Mouse (Mus musculus) kidney, postnatal 0 days (tissue): Measurements from ENCODE around the gene Eid3. TPM values are rescaled to one million over a fixed set of nuclear protein-coding genes. Genes with fewer than 3 reads are reported as not detected.
A peak's percentile ranks its signal among the peaks of the same experiment; 100 is the strongest.

Experiments
- ATAC-seq: fragments of 200-750 bp; cut with Nextera tagmentation; replicated peaks from 2 replicates; pipeline ENCODE4 v1.8.0; 2017; ENCODE audit warnings: low read depth, moderate number of reproducible peaks, moderate TSS enrichment, moderate library complexity; ENCODE audit not compliant: low FRiP score
- DNase-seq: peaks from one replicate; pipeline ENCODE4 v3.0.0-alpha.2; 2016; ENCODE audit warnings: low spot score
- H3K27ac ChIP-seq: fragments of 300-500 bp; sonication (generic); 2 replicates; pipeline ENCODE4 v1.5.1; 2014; ENCODE audit warnings: mild to moderate bottlenecking
- H3K27me3 ChIP-seq: fragments of 300-500 bp; sonication (generic); 2 replicates; pipeline ENCODE4 v1.6.1; 2014; ENCODE audit warnings: low read length, mixed read lengths; ENCODE audit not compliant: insufficient read depth
- H3K36me3 ChIP-seq: fragments of 300-500 bp; sonication (generic); 2 replicates; pipeline ENCODE4 v1.6.1; 2014; ENCODE audit warnings: low read length, mixed read lengths; ENCODE audit not compliant: insufficient read depth
- H3K4me1 ChIP-seq: fragments of 300-500 bp; sonication (generic); replicated peaks from 2 replicates; pipeline ENCODE4 v1.6.1; 2014; ENCODE audit warnings: antibody characterized with exemption, low read length, mixed read lengths; ENCODE audit not compliant: insufficient read depth
- H3K4me2 ChIP-seq: fragments of 300-500 bp; sonication (generic); 2 replicates; pipeline ENCODE4 v1.6.1; 2014; ENCODE audit warnings: mild to moderate bottlenecking, low read length, moderate library complexity, mixed read lengths
- H3K4me3 ChIP-seq: fragments of 300-500 bp; sonication (generic); replicated peaks from 2 replicates; pipeline ENCODE4 v1.5.1; 2014; ENCODE audit warnings: low read depth, low read length
- H3K9ac ChIP-seq: fragments of 300-500 bp; sonication (generic); 2 replicates; pipeline ENCODE4 v1.6.1; 2014; ENCODE audit warnings: low read depth, low read length
- H3K9me3 ChIP-seq: fragments of 300-500 bp; sonication (generic); replicated peaks from 2 replicates; pipeline ENCODE4 v1.6.1; 2016; ENCODE audit warnings: low read length, inconsistent platforms, mixed read lengths
- CTCF ChIP-seq: IDR thresholded peaks from 2 replicates; pipeline ENCODE4 v1.5.1; 2016; ENCODE audit warnings: antibody characterized with exemption, low read depth, mild to moderate bottlenecking, moderate library complexity
- WGBS: fragments of 180-500 bp; shearing (Covaris S2); extraction: QIAGEN DNeasy Blood & Tissue Kit; methylation state at CpG from one replicate; pipeline ENCODE4 v1.1.7; 2014; 5-methylcytosine and 5-hydroxymethylcytosine counted together
- polyA plus RNA-seq: library from polyadenylated mRNA; unstranded; fragments of >200 nt; fragmentation: Nextera tagmentation; extraction: Ambion mirVana; gene quantifications from 2 replicates; pipeline ENCODE4 v1.2.1, GENCODE M21; 2015

The Eid3 gene
- polyA plus RNA-seq, 1 experiment from 2014 or later, result 0.20 TPM

DNA sequence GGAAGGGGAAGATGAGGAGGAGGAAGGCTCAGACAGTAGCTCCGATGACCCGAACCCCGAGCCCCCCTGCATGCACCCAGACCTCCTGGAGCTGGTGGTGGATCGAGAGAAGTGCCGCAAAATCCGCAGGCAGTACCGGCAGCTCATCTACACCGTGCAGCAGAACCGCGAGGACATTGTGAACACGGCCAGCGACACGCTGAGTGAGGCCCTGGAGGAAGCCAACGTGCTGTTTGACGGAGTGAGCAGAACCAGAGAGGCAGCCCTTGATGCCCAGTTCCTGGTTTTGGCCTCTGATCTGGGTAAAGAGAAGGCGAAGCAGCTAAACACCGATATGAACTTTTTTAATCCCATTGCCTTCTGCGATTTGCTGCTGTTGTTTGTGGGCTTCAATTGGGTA is 406 bp downstream of the Eid3 start:
- H3K4me2 ChIP-seq, result peak overlapping the region; percentile 21; the same call in 1 of the 2 replicates
- no peaks in the 10 kb centered on the region; the same call in 1 of the 2 replicates for H3K4me1 ChIP-seq
- no peak overlapping the region for H3K9ac ChIP-seq
- ATAC-seq (no peak), DNase-seq (no peak)
- no peaks in the 10 kb centered on the region for H3K9me3 ChIP-seq
- H3K27me3 ChIP-seq, result no peaks in the 10 kb centered on the region
- 79% methylated on average over 18 of the region's 18 CpGs for WGBS
- H3K36me3 ChIP-seq, result 0 out of 2 replicates have a peak, but pooled peaks cover 13% of the 10 kb centered on the region
- no peak overlapping the region for H3K4me3 ChIP-seq
- TF ChIP-seq CTCF, result no peak
- no peak overlapping the region for H3K27ac ChIP-seq

DNA sequence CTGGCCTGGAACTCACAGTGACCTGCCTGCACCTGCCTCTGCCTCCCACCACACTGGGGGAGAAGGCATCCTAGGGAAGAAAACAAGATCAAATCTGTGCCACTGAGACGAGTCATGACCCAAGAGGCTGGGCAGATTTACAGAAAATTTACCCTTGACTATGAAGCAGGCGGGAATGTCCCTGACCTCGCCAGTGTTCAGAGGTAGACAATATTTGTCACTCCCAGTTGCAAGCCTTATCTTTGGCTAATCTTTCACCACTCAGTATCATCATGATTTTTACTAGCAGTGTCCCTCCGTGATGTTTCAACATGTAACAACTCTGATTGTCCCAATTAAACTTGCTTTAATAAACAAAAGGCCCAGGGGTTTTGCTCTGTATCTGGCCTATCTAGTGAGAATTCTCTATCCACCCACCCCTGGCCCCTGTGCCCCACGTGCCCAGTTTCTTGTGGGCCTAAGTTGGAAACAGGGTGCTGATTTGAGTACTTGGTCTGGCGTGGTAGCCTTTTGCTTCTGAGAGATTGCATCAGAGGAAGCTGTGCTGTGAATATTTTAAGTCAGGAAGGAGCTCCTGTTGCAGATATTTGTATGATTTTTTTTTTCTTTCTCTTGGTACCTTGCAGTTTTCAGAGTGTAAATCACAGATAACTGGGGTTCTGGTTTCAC is 2.1 kb downstream of the Eid3 start:
- WGBS, result 79% methylated on average over 6 of the region's 6 CpGs
- no peaks in the 10 kb centered on the region; the same call in 1 of the 2 replicates for H3K4me1 ChIP-seq
- no peak overlapping the region for H3K9ac ChIP-seq
- no peak for ATAC-seq
- no peaks in the 10 kb centered on the region for H3K9me3 ChIP-seq
- H3K36me3 ChIP-seq, result 0 out of 2 replicates have a peak, but pooled peaks cover 12% of the 10 kb centered on the region
- TF ChIP-seq CTCF, result no peak
- no peak for DNase-seq
- H3K4me3 ChIP-seq, result no peak overlapping the region
- H3K27me3 ChIP-seq, result no peaks in the 10 kb centered on the region
- no peak overlapping the region for H3K4me2 ChIP-seq
- H3K27ac ChIP-seq, result no peak overlapping the region

DNA sequence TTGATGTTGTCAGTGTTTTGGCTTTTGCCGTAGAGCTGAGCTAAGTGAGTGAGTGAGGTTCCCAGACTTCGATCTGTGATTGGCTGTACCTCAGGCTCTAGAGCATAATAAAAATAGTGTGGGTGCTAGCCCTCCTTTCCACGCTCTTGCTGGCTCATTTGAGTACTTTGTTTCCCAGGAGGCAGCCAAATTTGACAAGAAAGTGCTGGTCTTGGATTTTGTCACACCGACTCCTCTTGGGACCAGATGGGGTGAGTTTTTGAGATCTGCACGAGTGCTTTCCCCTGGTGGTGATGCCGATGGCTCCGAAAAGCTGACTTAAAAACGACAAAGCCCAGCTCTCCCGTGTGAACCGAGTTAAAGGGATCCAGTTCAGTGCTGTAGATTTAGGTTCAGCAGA is 9.0 kb downstream of the Eid3 start:
- Histone ChIP-seq H3K4me2 (no peak overlapping the region), H3K27ac (no peak overlapping the region), H3K36me3 (peaks cover 46% of the 10 kb centered on the region), H3K9me3 (no peaks in the 10 kb centered on the region), H3K4me3 (no peak overlapping the region), H3K27me3 (no peaks in the 10 kb centered on the region), H3K9ac (no peak overlapping the region), H3K4me1 (no peaks in the 10 kb centered on the region)
- WGBS, result 86% methylated on average over 10 of the region's 10 CpGs
- TF ChIP-seq CTCF, result no peak
- ATAC-seq (no peak), DNase-seq (no peak)

DNA sequence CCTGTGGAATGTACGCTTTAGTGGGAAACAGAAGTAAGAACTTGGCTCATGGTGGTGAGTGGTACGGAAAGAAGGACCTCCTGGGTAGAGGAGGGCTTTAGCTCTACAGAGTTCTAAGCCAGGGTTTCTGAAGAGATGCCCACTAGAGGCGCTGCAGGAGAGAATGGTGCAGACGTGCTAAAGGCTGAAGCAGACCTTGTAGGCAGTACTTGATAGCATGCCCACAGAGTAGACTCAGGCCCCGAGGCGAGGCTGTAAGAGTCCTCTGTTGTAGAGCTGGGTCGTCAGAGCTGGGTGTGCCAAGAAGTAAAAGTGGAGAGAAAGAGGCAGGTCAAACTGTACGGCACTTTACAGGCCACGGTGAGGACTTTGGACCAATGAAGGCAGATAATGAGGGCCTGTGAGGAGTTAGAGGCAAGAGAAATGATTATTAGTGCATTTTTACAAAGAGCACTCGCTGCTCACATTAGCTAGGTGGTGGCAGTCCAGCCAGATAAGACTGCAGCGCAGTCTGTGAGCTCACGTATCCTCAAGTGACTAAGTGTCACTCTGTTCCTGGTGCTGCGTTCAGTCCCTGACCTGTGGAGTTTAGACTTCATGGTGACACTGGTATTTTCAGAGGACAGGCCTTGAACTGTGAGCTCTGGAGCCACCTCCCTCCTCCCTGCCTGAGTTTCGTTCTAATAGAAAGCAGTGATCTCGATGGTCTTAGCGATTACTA is 9.8 kb downstream of the Eid3 start:
- DNase-seq (peak; percentile 29), ATAC-seq (peak; percentile 52; the same call in 1 of the 2 replicates)
- Histone ChIP-seq H3K4me3 (no peak overlapping the region), H3K9me3 (no peaks in the 10 kb centered on the region), H3K36me3 (peaks cover 53% of the 10 kb centered on the region), H3K9ac (no peak overlapping the region), H3K4me2 (no peak overlapping the region), H3K27me3 (no peaks in the 10 kb centered on the region), H3K4me1 (no peaks in the 10 kb centered on the region), H3K27ac (no peak overlapping the region)
- 80% methylated on average over 16 of the region's 16 CpGs for WGBS
- peak; percentile 56 for TF ChIP-seq CTCF

DNA sequence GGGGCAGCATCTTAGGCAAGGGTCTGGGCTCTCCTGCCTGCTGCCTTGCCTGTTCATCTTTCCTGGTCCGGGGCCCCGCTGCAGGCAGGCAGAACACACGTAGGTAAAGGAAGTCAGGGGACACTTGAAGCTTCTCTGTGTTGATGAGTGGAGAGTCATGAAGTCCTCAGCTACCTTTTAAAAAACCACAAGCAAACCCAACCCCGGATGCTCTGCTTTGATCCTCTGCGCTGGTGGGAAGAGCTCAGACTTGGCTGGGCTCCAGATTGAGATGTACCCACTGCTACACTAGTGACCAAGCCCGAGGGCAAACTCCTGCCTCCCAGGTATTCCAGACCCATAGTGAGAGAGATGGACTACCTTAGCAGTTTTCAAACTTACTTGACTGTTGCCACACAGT is 20.9 kb downstream of the Eid3 start:
- 95% methylated on average over 6 of the region's 6 CpGs for WGBS
- Histone ChIP-seq H3K4me2 (no peak overlapping the region), H3K9ac (no peak overlapping the region), H3K4me3 (no peak overlapping the region), H3K27ac (no peak overlapping the region), H3K9me3 (no peaks in the 10 kb centered on the region), H3K36me3 (peaks cover 55% of the 10 kb centered on the region), H3K4me1 (no peaks in the 10 kb centered on the region), H3K27me3 (no peaks in the 10 kb centered on the region)
- DNase-seq (no peak), ATAC-seq (no peak)
- TF ChIP-seq CTCF, result no peak

DNA sequence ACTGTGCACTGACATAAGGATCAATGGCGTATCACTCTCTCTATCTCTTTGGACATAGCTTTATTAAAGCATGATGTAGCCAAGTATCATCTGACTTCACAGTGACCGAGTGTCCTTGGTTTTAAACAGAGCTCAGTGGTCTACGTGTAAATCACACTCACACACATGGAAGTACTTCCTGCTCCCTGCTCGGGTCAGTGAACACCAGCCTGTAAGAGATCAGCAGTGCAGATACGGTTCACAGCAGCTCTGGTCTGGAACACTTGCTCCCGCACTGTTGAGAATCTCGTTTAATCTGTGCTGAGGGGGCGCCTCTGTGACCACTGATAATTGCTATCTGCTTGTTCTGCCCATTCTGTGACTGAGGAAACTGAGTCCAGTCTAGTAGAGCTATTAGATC is 22.1 kb downstream of the Eid3 start:
- Histone ChIP-seq H3K9me3 (no peaks in the 10 kb centered on the region), H3K27me3 (no peaks in the 10 kb centered on the region), H3K27ac (no peak overlapping the region), H3K4me1 (no peaks in the 10 kb centered on the region), H3K4me3 (no peak overlapping the region), H3K4me2 (no peak overlapping the region), H3K9ac (no peak overlapping the region), H3K36me3 (peaks cover 43% of the 10 kb centered on the region)
- ATAC-seq (peak; percentile 79), DNase-seq (peak; percentile 31)
- 41% methylated on average over 8 of the region's 8 CpGs for WGBS
- no peak for TF ChIP-seq CTCF
